Mouse (Mus musculus) liver, embryonic 14.5 days (tissue): ENCODE results near the gene Stard3. TPM values are rescaled to one million over a fixed set of nuclear protein-coding genes. Genes with fewer than 3 reads are reported as not detected.

Experiments used
- ATAC-seq: fragments of 200-750 bp; cut with Nextera tagmentation; 2 replicates; pipeline ENCODE4 v1.8.0; 2017; ENCODE audit warnings: moderate number of reproducible peaks, mild to moderate bottlenecking, moderate library complexity; ENCODE audit not compliant: insufficient read depth
- DNase-seq, 3 experiments: peaks; one replicate each; pipeline ENCODE4 v3.0.0-alpha.2; 2012 to 2013; ENCODE audit warnings: low read depth in 3 of 3, low spot score in 3 of 3
- H3K27ac ChIP-seq: fragments of 300-500 bp; sonication (generic); 2 replicates; pipeline ENCODE4 v1.5.1; 2014; ENCODE audit warnings: moderate library complexity, mild to moderate bottlenecking, control low read depth, inconsistent platforms
- H3K27me3 ChIP-seq: fragments of 300-500 bp; sonication (generic); 2 replicates; pipeline ENCODE4 v1.6.1; 2014; ENCODE audit warnings: mild to moderate bottlenecking, low read length, moderate library complexity; ENCODE audit not compliant: control insufficient read depth, insufficient read depth
- H3K36me3 ChIP-seq: fragments of 300-500 bp; sonication (generic); replicated peaks from 2 replicates; pipeline ENCODE4 v1.6.1; 2014; ENCODE audit warnings: low read depth; ENCODE audit not compliant: control insufficient read depth, insufficient read depth
- H3K4me1 ChIP-seq, 2 experiments: fragments of 200-500 bp in 1 of 2; fragments of 300-500 bp in 1 of 2; sonication (generic) in 1 of 2; replicated peaks; 2 replicates each; pipeline ENCODE4 v1.6.1; 2012 to 2014; ENCODE audit warnings: antibody characterized with exemption in 1 of 2, inconsistent platforms in 1 of 2, low read length in 1 of 2; ENCODE audit not compliant: control insufficient read depth in 2 of 2, insufficient read depth in 2 of 2
- H3K4me2 ChIP-seq: fragments of 300-500 bp; sonication (generic); 2 replicates; pipeline ENCODE4 v1.6.1; 2014; ENCODE audit warnings: low read depth, mild to moderate bottlenecking, control low read depth, moderate library complexity
- H3K4me3 ChIP-seq, 2 experiments: fragments of 200-500 bp in 1 of 2; fragments of 300-500 bp in 1 of 2; sonication (generic) in 1 of 2; 2 replicates each; pipeline ENCODE4 v1.5.1; 2012 to 2014; ENCODE audit warnings: low read depth in 2 of 2, low read length in 2 of 2, mild to moderate bottlenecking in 2 of 2, control low read depth in 1 of 2, inconsistent platforms in 1 of 2, moderate library complexity in 1 of 2; ENCODE audit not compliant: insufficient read depth in 1 of 2
- H3K9ac ChIP-seq: fragments of 300-500 bp; sonication (generic); replicated peaks from 2 replicates; pipeline ENCODE4 v1.6.1; 2014; ENCODE audit warnings: mild to moderate bottlenecking, control low read depth, moderate library complexity
- H3K9me3 ChIP-seq: fragments of 300-500 bp; sonication (generic); 2 replicates; pipeline ENCODE4 v1.6.1; 2016; ENCODE audit warnings: low read length, mixed read lengths; ENCODE audit not compliant: control insufficient read depth
- CTCF ChIP-seq: IDR thresholded peaks from 2 replicates; pipeline ENCODE4 v1.5.1; 2016; ENCODE audit warnings: antibody characterized with exemption, low read depth, control low read depth
- EP300 ChIP-seq: IDR thresholded peaks from 2 replicates; pipeline ENCODE4 v1.6.1; 2016; ENCODE audit warnings: antibody characterized with exemption, low read depth
- WGBS: fragments of 180-500 bp; shearing (Covaris S2); extraction: QIAGEN DNeasy Blood & Tissue Kit; methylation state at CpG from one replicate; pipeline ENCODE4 v1.1.7; 2014; ENCODE audit not compliant: insufficient replicate concordance; 5-methylcytosine and 5-hydroxymethylcytosine counted together
- polyA plus RNA-seq, 2 experiments: library from polyadenylated mRNA; depleted of rRNA in 1 of 2; stranded (reverse) in 1 of 2; unstranded in 1 of 2; fragments of >200 nt; fragmentation: Nextera tagmentation in 1 of 2; extraction: Ambion mirVana in 1 of 2; gene quantifications; 2 replicates each; pipeline versions ENCODE4 v1.2.1 to v1.2.3; 2012 to 2014

The Stard3 gene
- polyA plus RNA-seq, 2 experiments: 11.6 to 16.8 TPM

DNA sequence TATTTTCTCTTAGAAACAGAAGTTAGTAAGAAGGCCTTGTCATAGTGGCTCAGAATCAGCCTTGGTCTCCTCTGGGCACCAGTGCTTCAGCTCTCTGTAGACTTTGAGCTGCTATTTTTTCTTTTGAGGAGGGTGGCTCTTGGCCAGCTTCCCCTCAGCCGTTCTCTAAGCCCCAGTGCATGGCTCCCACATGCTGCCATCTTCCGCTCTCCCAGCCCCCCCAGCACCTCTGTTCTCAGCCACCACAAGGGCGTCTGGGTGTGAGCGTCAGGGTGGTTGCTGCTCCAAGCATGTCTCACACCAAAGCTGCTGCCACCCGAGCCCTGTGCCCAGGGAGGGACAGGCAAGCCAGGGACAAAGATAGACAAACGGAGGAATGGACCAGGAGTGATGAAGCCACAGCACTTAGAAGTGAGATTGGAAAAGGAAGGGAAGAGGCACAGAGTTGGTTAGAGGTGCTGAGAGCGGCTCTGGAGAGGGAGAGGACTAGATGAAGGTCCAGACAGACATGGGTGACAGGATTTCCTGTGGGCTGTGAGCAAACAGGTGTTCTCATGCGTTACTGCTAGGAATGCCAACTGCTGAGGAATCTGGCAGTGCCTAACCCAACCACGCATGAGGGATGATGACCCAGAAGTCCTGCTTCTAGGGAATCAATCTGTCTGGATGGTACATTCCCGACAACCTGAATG, 9.1 kb downstream of the Stard3 start:
- TF ChIP-seq EP300 (no peak), CTCF (no peak)

DNA sequence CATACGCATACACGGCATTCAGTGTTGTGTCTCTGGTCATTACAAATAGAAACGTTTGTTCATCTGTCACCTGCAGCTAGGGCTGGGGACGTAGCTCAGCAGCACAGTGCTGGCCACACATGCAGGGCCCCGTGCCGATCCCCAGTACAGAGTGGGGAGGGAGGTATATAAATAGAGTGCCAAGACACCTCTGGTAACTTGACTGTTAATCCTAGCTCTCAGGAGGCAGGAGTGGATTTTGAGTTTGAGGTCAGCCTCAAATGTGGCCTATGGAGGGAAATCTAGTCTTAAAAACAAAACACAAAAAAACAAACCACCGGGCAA, 9.7 kb downstream of the Stard3 start:
- Histone ChIP-seq H3K9ac (no peak overlapping the region), H3K36me3 (no peaks in the 10 kb centered on the region), H3K4me1 (no peaks in the 10 kb centered on the region), H3K9me3 (no peaks in the 10 kb centered on the region), H3K27me3 (no peaks in the 10 kb centered on the region), H3K27ac (no peak overlapping the region), H3K4me2 (no peak overlapping the region), H3K4me3 (no peak overlapping the region)
- 67% methylated on average over 7 of the region's 7 CpGs for WGBS
- no peak for ATAC-seq
- TF ChIP-seq EP300: no peak
- no peak for TF ChIP-seq CTCF
- DNase-seq: no peak

More for the DNA sequence above, 9.1 kb downstream of the Stard3 start:
- Histone ChIP-seq H3K9ac (no peak overlapping the region), H3K27ac (no peak overlapping the region), H3K27me3 (no peaks in the 10 kb centered on the region), H3K9me3 (no peaks in the 10 kb centered on the region), H3K4me2 (no peak overlapping the region), H3K4me1 (no peaks in the 10 kb centered on the region), H3K36me3 (no peaks in the 10 kb centered on the region), H3K4me3 (no peak overlapping the region)
- 63% methylated on average over 10 of the region's 10 CpGs for WGBS
- ATAC-seq (no peak), DNase-seq (no peak)

DNA sequence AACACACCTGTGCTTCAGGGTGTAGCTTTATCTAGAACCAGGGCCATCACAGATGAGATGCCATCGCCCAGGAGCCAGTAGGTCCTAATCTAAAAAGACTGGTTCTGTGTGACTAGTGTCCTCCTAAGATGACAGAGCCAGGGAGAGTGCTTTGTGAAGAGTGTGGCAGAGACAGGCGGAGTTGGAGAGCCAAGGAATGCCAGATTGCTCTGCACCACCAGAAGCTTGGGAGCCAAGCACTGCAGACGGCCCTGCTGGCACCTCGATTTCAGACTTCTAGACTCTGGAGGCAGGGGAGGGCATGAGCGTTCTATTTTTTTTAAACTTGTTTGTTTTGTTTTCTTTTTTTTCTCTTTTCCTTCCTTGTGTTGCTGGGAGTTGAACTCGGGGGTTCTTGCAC, 11.2 kb downstream of the Stard3 start:
- WGBS: 65% methylated on average over 6 of the region's 6 CpGs
- no peaks in the 10 kb centered on the region for H3K36me3 ChIP-seq
- H3K4me2 ChIP-seq: no peak overlapping the region
- H3K9me3 ChIP-seq: no peaks in the 10 kb centered on the region
- H3K27ac ChIP-seq: no peak overlapping the region
- H3K27me3 ChIP-seq: no peaks in the 10 kb centered on the region
- H3K4me3 ChIP-seq: no peak overlapping the region
- no peak for DNase-seq
- H3K4me1 ChIP-seq: no peaks in the 10 kb centered on the region
- no peak for ATAC-seq
- no peak overlapping the region for H3K9ac ChIP-seq
- no peak for TF ChIP-seq EP300
- no peak for TF ChIP-seq CTCF

DNA sequence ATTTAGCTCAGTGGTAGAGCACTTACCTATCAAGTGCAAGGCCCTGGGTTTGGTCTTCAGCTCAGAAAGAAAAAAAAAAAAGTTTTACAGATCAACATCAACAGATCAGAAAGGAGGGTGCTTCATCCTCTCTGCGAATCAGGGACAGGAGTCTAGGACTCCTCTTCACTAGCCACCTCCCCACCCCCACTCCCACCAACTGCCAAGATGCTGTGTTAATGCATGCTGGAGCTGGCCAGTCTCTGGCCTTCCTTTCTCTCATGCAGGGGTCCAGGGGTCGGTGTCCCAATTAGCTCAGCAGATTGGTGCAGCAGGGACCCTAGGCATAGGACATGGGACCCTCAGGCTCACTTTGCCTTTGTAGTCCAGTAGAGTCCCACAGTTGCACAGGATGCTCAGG, 12.4 kb downstream of the Stard3 start:
- Histone ChIP-seq H3K9me3 (no peaks in the 10 kb centered on the region), H3K9ac (no peak overlapping the region), H3K4me3 (no peak overlapping the region), H3K4me1 (no peaks in the 10 kb centered on the region), H3K27ac (no peak overlapping the region), H3K4me2 (no peak overlapping the region), H3K27me3 (no peaks in the 10 kb centered on the region), H3K36me3 (no peaks in the 10 kb centered on the region; the same call in 1 of the 2 replicates)
- WGBS: 61% methylated on average over 2 of the region's 2 CpGs
- DNase-seq (no peak), ATAC-seq (no peak)
- TF ChIP-seq EP300: no peak

DNA sequence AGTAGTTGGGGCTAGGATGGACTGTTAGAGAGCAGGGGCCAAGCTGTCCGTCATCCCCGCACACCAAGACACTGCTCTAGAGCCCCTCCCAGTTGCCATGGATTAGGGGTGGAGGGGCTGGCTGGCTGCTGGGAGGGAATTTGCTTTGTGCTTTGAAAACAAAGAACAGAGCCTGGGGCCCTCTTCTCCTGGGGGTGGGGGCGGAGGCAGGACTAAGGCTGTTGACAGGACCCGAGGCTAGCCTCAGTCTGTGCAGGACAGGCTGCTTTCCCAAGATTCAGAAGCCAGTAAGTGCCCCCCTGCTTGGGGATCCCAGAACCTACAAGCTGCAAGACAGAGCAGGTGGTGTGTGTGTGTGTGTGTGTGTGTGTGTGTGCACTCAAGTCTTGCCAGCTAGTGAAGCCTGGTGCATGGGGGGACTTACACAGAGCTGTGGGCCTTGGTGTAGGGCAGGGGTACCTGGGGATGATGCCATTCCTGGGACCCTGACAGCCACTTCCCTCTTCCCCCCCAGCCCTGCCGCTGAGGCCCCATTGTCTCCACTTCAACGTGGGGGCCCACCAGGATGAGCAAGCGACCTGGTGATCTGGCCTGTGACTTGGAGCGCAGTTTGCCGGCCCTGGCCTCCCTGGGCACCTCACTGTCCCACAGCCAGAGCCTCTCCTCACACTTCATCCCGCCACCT, 13.5 kb downstream of the Stard3 start:
- no peak for ATAC-seq
- no peak overlapping the region for H3K4me3 ChIP-seq
- no peaks in the 10 kb centered on the region; the same call in 1 of the 2 replicates for H3K36me3 ChIP-seq
- DNase-seq: no peak
- no peak overlapping the region for H3K9ac ChIP-seq
- H3K27ac ChIP-seq: no peak overlapping the region
- 62% methylated on average over 9 of the region's 10 CpGs for WGBS
- no peaks in the 10 kb centered on the region for H3K4me1 ChIP-seq
- TF ChIP-seq CTCF (no peak), EP300 (no peak)
- no peaks in the 10 kb centered on the region for H3K9me3 ChIP-seq
- H3K4me2 ChIP-seq: no peak overlapping the region
- no peaks in the 10 kb centered on the region for H3K27me3 ChIP-seq
